Mouse (Mus musculus) bone marrow, adult 2 months (tissue): ENCODE results near the gene Anapc2.
A peak's percentile ranks its signal among the peaks of the same experiment; 100 is the strongest.

Experiments used
- CTCF ChIP-seq: fragments of 200-500 bp; IDR thresholded peaks from 2 replicates; pipeline ENCODE4 v1.5.1; 2011; ENCODE audit warnings: low read length, control low read depth; ENCODE audit not compliant: control insufficient read depth, insufficient read depth
- POLR2A ChIP-seq: fragments of 200-500 bp; IDR thresholded peaks from 2 replicates; pipeline ENCODE4 v1.6.1; 2011; ENCODE audit warnings: low read depth, mild to moderate bottlenecking, control low read depth, low read length, borderline replicate concordance; ENCODE audit not compliant: control insufficient read depth

DNA sequence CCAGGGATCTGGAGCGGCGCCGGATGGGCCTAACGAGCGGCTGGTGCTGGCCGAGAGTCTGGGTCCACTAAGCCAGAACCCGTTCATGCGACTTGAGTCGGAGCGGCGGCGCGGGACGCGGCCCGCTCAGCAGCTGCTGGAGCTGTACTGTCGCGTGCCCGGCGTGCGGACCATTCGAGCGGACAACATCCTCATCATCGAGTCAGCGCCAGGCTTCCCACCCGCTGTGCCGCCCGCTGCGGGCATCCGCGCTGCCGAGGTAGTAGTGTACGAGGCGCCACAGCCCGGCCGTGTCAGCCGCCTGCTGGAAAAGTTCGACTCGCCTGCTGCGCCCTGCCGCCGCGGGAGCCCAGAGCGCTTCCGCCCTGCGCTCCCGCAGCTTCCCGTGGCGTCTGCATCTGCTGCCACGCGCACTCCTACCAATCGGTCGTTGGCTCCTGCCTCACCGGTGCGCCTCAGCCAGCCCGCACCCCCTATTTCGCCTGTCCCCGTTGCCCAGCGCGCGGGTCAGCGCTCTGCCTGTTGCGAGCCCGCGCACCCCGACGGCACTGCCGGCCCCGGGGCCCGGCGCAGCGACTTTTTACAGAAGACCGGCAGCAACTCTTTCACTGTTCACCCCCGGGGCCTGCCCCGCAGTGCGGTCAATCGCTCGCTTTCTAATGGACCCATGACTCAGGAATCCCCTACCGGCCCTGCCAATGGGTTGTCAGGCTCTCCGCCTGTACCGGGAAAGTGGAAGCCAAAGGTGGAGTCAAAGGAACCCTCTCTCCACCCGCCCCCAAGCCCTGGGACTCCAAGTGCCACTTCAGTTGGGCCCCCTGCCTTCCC, 9.3 kb upstream of the Anapc2 start:
- TF ChIP-seq POLR2A, result peak; percentile 37; the same call in 1 of the 2 replicates
- no peak for TF ChIP-seq CTCF
